Mouse (Mus musculus) c-Kit-positive CD71-negative TER-119-negative erythroid progenitor cells, embryonic 14.5 days (primary cell): ENCODE measurements around the gene Gpam.

Experiments used
- DNase-seq: peaks from one replicate; pipeline ENCODE4 v3.0.0-alpha.2; 2013; ENCODE audit warnings: low read depth

Gene Gpam

DNA sequence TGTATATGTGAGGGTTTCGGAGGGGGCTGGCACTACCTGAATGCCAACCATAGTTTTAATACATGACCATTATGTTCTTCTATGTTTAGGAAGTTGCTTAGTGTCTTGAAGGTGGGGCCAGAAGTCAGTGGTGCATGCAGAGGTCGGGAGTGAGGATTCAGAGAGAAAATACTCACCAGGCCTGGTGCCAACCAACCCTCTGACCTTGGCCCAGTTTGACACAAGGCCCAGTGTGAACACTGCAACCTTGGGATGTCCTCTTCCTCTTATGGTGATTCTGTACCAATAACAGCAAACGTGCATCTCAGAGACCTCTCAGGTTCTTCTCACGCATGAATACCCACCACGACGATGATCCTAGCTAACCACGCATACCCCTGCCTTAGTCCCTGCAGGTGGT is 11.5 kb upstream of the Gpam start:
- no peak for DNase-seq

DNA sequence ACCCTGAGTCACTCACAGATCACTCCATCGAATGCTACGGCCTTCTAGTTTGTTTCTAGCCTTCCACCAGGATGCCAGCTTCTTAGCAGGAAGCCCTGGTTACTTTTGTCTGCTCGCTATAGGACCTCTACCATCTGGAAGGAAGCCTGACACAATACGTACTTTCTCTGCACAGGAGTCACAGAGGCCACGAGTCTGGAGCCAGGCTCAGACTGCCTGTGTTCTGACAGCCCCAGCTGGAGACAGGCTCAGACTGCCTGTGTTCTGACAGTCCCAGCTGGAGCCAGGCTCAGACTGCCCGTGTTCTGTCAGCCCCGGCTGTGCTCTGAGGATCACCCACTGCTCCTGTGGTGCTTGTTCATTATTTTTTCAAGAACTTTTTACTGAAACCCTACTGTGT is 10.8 kb upstream of the Gpam start:
- DNase-seq = no peak

DNA sequence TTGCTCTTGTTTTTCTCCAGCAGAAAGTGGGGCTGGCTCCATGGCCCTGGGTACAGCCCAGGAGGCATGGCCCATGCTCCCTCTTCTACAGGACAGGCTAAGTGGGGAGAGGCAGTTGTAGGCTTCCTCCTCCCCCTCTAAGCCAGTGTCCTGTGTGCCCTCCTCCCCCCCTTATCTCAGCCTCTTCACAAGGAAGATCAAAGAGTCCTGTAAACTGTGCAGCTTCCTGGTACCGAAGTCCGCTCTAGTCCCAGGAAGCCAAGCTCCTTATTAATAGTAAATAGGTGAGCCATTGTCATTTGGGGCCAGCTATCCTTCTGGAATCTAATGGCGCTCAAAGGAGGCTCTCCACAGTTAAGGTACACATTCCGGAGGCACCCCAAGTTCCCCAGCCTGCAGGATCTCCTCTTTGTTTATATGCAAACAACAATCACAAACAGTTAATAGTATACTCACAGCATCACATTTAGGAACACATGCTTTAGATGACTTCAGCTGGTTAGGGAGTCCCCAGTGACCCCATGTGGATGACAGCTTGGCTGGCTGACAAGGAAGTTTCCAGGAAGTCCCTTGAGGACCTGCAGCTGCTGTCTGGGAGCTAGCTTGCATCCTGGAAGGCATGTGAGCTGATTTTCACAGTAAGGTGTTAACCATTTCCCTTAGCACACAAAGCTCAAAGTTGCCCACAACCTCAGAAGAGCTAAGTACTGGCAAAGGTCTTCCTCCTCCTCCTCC is 9.8 kb upstream of the Gpam start:
- DNase-seq = no peak

DNA sequence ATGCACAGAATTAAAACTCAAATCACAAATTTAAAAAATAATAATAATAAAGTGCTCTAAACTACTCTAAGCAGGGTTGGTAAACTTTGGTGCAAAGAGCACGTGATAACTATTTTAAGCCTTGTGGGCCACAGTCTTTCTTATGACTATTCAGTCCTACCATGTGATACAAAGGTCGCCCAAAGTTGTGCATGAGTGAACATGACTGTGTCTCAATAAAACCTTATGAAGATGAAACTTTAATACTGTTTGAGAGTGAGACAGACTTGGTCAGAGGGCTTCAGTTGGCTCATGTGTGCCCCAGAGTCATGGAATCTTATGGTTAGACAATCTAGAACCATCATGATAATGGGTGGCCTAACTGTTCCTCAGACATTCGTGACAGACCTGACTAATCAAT is 8.9 kb upstream of the Gpam start:
- DNase-seq = no peak

DNA sequence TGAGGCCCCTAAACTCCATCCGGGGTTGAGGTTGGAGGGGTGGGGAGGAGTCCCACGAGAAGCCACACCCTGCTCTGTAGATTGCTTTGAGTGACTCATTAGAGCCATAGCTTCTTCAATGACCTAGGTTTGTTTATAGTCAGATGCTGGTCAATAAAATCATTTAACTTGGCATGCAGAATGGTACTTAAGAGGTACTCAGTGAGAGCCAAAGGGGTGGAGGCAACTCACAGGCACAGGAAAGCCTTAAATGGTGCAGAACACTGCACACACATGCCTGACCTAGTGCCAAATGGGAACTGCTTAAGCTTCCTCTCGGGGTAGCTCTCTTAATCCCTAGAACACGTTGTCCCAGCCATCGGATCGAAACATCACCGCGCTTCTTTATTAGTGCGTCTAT is 7.5 kb upstream of the Gpam start:
- no peak for DNase-seq

DNA sequence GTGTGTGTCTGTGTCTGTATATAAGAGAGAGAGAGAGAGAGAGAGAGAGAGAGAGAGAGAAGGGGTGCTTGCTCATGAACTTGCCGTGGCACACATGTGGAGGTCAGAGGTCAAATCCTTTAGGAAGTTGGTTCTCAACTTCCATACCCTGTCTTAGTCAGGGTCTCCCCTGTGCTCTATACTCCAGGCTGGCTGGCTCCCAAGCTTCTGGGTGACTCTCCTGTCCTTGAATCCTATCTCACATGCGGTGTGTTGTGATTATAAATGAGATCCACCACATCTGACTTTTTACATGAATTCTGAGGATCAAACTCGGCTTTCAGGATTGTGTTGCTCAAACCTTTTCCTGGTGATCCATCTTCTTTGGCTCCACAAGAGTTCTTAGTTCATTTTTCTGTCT is 5.4 kb upstream of the Gpam start:
- DNase-seq = no peak

DNA sequence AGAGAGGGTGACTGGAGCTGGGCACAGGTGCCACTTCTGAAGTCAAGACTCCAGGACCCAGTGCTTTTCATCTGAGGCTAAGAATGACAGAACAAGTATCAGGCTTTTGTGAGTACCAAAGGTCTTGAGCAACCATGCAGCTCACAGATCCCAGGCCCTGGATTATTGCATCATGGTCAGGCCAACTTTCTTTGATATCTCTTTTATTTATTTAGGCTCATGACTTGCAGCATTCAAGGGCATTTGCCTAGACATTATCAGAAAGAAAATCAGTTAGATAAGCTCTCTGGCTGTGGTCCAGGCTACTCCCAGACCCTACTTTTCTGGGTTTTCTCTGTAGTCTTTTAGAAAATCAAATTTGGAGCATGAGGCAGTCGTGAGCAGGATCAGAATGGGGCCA is 4.7 kb upstream of the Gpam start:
- no peak for DNase-seq

DNA sequence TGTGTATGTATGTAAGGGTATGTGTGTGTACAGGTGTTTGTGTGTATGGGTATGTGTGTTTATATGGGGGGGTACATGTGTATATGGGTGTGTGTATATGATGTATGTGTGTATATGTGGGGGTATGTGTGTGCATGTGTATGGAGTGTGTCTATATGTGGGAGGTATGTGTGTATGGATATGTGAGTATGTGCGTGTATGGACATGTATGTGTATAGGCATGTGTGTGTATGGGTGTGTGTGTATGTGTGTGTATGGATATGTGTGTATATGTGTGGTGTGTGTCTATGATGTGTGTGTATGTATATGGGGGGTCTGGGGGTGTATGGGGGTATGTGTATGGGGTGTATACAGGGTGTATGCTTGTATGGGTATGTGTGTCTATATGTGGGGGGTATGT is 1.4 kb upstream of the Gpam start:
- DNase-seq = no peak

DNA sequence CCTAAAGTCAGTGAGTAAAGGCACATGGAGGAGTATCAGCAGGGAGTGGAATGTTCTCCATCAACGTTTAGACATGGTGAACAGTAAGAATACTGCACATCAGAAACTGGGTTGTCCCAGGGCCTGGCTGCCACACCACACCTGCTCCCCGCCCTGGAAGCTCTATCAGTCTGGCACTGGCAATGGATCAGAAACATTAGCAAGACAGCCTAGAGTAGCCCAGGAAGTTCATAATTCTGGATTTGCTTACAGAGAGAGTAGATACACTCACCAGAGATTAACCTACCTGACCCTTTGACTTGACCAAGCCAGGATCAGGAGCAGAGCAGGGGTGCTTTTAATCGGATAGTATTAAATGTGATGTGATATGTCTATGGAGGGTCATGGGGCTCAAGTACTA is 1.6 kb downstream of the Gpam start:
- DNase-seq = no peak

DNA sequence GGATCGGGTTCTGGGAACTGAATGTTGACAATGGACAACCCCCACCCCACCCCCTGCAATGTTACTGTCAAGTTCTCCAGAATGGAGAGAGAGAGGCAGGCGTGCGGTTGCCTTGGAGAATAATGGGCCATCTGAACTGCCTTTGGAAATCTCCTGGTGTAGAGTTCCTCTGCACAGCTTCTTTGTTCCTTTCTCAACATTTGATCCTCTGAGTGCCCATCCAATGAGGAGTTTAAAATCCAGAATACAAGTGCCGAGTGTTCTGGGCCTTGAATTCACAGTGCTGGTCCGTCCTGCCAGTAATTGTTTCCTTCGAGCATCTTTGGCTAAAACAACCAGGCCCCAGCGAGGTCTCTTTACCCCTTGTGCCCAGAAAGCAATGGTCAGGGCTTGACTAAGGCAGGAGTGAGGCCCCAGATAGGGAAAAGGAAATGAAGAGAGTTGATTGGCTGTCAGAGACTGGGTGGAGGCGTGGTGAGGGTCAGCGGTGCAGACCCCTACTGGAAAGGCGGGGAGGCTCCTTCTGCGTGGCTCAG is 4.0 kb downstream of the Gpam start:
- DNase-seq = no peak

DNA sequence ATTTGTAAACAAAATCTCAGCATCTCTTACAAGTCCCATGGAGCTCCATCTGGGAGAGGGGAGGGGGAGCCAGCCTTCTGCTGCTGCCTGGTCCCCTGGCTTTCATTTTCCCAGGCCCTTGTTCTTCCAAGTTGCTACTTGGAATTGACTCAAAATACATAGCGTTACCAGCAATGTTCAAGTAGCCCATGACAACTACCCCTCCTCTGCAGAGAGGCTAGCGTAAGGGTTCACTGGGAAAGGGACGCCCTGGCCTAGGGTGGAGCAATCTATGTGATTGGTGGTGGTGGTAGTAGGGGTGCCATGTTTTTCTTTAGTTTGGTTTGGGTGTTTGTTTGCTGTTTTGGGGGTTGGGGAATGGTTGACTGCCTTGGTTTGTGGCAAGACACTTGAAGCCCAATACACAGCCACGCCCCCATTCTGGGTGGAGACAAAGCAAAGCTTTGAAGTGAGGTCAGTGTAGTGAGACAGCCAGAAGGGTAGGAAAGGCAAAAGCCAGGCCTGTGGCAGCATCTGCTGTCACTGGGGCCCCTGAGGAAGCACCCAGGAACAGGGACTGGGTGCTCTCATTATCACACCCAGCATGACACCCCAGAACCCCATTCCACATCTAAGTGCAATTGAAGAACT is 4.6 kb downstream of the Gpam start:
- no peak for DNase-seq

DNA sequence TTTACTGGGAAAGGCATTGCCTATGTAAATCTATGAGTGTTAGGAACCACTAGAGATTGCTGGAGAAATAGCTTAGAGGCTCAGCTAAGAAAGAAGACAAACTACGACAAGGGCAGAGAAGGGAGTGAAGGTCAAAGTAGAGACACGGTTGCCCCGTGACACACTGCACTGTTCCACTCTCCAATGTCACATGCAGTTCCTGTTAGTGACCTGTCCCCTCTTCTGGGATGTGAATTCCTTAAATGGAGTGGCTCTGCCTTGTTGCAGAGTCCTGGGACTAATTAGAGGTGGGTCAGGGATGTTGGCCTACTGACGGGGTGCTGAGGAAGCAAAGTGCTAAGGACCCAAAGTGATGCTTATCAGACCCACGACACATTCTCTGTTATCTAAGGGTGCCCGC is 5.2 kb downstream of the Gpam start:
- DNase-seq = no peak

DNA sequence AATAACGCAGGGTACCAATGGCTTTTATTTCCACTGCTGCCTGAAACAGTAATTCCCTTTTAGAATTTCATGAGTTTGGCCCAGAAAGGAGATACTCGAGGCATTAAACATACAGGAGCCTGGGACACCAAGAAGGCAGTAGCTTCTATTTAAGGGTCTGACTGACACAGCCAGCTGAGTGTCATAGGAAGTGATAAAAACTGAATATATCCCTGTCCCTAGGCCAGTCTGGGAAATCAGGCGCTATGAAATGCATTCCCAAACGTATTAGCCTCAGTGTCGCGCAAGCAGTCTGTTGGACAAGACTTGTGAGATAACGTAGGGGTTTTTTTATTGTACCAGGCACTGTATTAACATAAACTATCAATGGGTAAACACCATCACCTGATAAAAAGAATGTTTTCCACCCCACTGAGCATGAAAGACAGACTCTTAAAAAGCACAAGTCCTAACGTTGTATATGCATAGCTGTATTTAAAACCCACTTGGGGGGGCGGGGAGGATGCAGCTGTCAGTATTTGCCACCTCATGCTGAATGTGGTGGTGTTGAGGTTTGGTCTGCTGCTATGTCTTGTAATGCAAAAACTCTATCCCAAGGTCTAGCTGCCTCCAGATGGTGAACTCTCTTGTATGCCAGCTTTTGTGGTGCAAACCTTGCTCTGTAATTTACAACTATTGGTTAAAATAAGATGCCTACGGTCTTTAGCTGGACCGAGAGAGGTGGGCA is 6.4 kb downstream of the Gpam start:
- no peak for DNase-seq

DNA sequence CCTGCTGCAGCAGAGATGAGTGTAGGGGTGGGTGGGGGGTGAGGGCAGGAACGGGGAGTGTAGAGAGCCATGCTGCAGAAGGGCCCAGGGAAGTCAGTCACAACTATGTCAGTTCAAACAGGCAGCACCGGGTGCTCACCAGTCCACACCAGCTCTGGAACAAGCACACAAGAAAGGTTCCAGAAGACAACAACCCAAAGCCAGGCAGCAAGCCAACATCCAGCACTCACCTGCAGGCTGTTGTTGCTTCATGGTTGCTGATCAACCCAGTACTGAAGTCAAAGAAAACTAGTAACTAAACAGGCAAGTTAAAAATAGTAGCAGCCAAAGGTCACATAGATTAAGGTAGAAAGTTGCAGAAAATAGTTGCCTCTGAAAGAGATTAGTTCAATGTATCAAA is 7.5 kb downstream of the Gpam start:
- DNase-seq = no peak

DNA sequence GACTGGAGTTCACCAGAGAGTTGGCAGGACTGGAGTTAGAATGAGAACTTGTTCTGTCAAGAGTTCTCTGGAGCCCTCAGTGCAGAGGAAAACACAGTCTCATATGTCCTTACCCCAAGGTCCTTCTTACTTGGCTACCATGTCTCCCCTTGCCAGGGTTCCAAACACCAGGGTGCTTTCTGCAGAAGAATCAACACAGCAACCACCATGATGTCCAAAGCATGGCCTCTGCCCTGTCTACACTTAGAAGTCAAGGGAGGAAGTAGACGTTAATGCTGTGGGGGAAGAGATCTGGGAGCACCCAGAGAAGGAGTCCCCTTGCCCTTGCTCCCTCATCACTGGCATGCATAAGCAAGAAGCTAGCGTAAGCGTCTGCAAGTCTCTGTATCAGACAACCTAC is 9.0 kb downstream of the Gpam start:
- DNase-seq = no peak

DNA sequence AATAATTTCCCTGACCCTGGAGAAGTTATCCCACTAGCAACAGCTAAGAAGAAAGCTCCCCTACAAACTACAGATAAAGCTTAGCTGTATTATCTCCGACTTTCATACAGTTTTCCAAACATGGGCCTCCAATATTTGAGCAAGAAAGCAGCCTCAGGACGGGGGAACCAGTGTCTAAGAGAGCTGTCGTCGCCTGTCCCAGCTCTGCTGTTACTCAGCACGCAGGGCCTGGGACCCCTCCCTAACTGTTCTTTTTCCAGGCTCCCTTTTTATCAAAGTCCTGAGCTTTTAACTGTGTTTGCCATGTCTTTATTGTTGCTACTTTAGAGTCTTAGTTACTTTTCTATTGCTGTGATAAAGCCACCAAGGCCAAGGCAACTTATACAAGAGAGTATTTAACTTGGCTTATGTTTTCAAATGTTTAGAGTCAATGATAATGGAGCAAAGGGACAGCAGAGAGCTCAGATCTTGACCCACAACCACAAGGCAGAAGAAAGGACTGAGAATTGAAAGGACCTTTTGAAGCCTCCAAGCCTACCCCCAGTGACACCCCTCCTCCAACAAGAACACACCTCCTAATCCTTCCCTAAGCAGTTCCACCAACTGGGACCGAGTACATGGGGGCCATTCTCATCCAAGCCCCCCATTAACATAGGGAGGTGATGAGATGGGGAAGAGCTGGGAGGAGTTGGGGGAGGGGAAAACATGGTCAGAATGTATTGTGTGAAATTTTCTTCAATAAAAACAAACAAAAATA is 9.8 kb downstream of the Gpam start:
- no peak for DNase-seq

DNA sequence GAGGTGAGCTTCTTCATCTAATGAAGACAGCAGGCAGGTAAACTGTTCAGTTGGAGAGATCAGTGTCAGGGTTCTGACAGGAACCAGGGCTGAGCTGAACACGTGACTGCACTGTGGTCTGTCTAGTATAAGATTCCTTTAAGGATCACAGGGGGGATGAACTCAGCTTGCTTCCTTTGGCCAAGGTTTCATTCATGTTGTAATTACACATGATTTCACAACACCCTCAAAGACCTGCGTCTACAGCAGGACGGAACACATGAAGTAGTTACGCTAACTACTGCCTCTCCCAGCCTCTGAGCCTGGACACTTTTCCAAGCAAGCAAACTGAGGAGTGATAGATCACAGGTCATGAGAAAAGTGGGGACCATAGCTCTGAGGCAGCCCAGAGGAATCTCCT is 11.5 kb downstream of the Gpam start:
- DNase-seq = no peak

DNA sequence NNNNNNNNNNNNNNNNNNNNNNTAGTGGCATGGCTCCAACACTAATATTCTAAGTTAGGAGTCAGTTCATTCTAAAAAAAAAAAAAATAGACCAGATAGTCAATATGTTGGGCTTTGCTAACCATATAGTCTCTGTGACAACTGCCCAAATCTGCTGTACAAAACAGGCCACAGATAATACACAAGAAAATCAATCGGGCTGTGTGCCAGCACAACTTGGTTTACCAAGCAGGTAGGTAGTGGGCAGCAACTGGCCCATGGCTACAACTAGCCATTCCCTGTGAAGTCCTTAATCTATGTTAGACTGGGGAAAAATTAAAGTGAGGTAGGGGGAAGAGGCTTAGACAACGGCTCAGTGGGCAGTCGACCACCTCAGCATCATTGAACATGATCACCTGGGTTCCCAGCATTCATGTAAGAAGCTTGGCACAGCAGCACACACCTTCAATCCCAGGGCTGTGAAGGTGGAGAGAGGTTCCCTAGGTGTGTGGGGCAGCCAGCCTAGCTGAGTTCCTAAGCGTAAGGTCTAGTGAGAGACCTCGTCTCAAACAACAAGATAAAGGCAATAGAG is 12.1 kb downstream of the Gpam start:
- no peak for DNase-seq

DNA sequence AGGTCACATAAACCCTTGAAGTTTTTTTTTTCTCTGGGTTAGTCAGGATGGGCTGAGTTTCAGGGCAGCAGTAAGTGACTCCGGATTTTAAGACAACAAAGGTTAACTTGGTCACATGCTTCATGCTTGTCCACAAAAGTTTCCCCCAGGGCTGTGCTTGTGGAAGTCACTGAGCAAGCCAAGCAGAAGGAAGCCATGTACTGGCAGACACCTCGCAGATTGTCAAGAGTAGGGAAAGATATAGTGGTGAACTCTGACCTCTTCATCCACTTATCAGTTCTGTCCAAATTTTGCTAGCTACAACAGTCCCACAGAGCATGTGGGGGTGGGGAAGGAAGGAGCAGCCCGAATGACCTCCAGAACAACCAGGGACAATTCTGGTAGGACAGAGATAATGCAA is 19.1 kb downstream of the Gpam start:
- DNase-seq = no peak

DNA sequence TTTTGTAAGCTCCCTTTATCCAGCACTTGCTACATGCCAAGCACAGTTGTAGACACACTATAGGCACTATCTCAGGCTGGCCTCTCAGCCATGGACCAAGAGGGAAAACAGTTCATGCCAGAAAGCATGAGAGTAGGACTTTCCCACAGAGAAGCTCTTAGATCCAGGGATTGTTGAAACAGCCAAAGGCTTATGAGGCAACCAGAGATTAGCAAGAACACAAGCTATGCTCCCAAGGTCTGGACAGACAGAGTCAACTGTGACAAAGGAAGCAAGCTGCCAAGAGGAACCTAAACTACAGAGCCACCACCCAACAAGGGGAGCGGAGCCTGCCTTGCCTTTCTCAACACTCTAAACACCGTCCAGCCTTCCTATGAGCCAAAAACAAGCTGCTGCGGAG is 21.1 kb downstream of the Gpam start:
- no peak for DNase-seq

DNA sequence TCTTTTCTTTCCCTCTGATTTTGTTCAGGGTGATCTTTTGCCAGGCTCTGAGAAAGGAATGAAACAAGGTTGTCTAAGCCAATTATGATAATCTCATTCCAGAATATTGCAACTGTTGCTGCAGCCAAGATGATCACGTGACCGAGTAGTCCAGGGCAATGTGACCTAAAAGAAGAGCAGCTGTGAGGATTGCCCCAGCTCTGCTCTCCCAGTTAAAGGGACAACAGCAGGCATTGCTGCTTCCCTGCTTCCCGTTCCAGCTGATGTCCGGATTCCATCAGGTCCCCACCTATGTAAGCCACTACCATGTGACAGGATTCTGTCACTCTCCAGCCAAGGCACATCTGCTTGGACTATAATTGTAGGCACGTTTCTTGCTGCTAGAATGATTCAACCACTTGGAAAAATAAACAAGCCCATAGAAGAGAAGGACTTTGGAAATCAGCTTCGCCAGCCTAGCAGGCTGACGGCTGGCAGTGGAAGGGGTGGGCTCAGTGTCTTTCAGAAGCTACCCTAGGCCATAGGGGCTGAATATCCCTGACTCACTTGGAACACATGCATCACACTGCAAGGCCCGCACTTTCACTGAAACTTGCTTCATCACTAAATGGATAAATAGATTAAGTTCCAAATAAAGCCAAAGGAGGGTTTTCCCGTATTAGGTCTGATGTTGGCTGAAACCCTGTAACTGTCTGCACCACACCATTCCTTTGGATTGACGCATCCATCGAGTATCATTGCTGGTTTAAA is 23.8 kb downstream of the Gpam start:
- DNase-seq = no peak
